Mouse (Mus musculus) intestine, embryonic 16.5 days (tissue): ENCODE measurements at regions not wholly inside any gene's neighbourhood (a gene's known extent, or its start where the extent isn't known, plus 50 kb on each side); places are given as distances from the start of the nearest gene placed in this dataset. TPM values are rescaled to one million over a fixed set of nuclear protein-coding genes. Genes with fewer than 3 reads are reported as not detected.

Experiments
- ATAC-seq: fragments of 200-750 bp; cut with Nextera tagmentation; 2 replicates; pipeline ENCODE4 v1.8.0; 2017; ENCODE audit warnings: moderate TSS enrichment, moderate library complexity
- H3K27ac ChIP-seq: fragments of 300-500 bp; sonication (generic); 2 replicates; pipeline ENCODE4 v1.5.1; 2014; ENCODE audit warnings: mild to moderate bottlenecking, low read length
- H3K27me3 ChIP-seq: fragments of 300-500 bp; sonication (generic); replicated peaks from 2 replicates; pipeline ENCODE4 v1.6.1; 2014; ENCODE audit warnings: low read length, control low read depth, mixed read lengths; ENCODE audit not compliant: control insufficient read depth, insufficient read depth
- H3K36me3 ChIP-seq: fragments of 300-500 bp; sonication (generic); 2 replicates; pipeline ENCODE4 v1.6.1; 2014; ENCODE audit warnings: low read length, control low read depth; ENCODE audit not compliant: control insufficient read depth, insufficient read depth
- H3K4me1 ChIP-seq: fragments of 300-500 bp; sonication (generic); 2 replicates; pipeline ENCODE4 v1.6.1; 2014; ENCODE audit warnings: low read length, control low read depth, mixed read lengths; ENCODE audit not compliant: control insufficient read depth, insufficient read depth
- H3K4me2 ChIP-seq: fragments of 300-500 bp; sonication (generic); 2 replicates; pipeline ENCODE4 v1.6.1; 2014; ENCODE audit warnings: low read depth, low read length, control low read depth
- H3K4me3 ChIP-seq: fragments of 300-500 bp; sonication (generic); 2 replicates; pipeline ENCODE4 v1.5.1; 2014; ENCODE audit warnings: mild to moderate bottlenecking, low read length
- H3K9ac ChIP-seq: fragments of 300-500 bp; sonication (generic); 2 replicates; pipeline ENCODE4 v1.6.1; 2014; ENCODE audit warnings: low read depth, low read length
- H3K9me3 ChIP-seq: fragments of 300-500 bp; sonication (generic); 2 replicates; pipeline ENCODE4 v1.6.1; 2016; ENCODE audit warnings: low read length, control low read depth; ENCODE audit not compliant: control insufficient read depth
- WGBS: fragments of 180-500 bp; shearing (Covaris S2); extraction: QIAGEN DNeasy Blood & Tissue Kit; methylation state at CpG from one replicate; pipeline ENCODE4 v1.1.7; 2014; 5-methylcytosine and 5-hydroxymethylcytosine counted together
- microRNA-seq: library from miRNA; unstranded; fragments of <30 nt; microRNA quantifications from one replicate; pipeline ENCODE4, GENCODE M21; 2016

- no peak overlapping the region for H3K4me2 ChIP-seq
- no peak overlapping the region for H3K27ac ChIP-seq
- 91% methylated on average over 3 of the region's 3 CpGs for WGBS
- H3K36me3 ChIP-seq = no peaks in the 10 kb centered on the region
- no peak for ATAC-seq
- no peak overlapping the region for H3K4me3 ChIP-seq
- no peaks in the 10 kb centered on the region for H3K4me1 ChIP-seq
- H3K9ac ChIP-seq = no peak overlapping the region
- H3K9me3 ChIP-seq = no peaks in the 10 kb centered on the region
- no peaks in the 10 kb centered on the region for H3K27me3 ChIP-seq
Measured at GRCm38 (mm10) chr13:114760901-114761300, 57.1 kb upstream of the Mocs2 start.

Small RNA genes lying in the stretch of these regions (microRNA-seq; reads per million reads assigned to microRNA genes)
- not detected for gene Gm25950
